Mouse (Mus musculus) liver, embryonic 15.5 days (tissue): Measurements from ENCODE around the gene Csf3r. TPM values are rescaled to one million over a fixed set of nuclear protein-coding genes. Genes with fewer than 3 reads are reported as not detected.
"Not testable (repeated sequence)": the region's sequence is repeated elsewhere in the genome, so short reads cannot be mapped to it uniquely, and the experiment has no call there.

Source experiments
- ATAC-seq: fragments of 200-750 bp; cut with Nextera tagmentation; 2 replicates; pipeline ENCODE4 v1.8.0; 2017; ENCODE audit warnings: moderate number of reproducible peaks, mild to moderate bottlenecking, moderate library complexity; ENCODE audit not compliant: insufficient read depth
- H3K27ac ChIP-seq: fragments of 300-500 bp; sonication (generic); replicated peaks from 2 replicates; pipeline ENCODE4 v1.5.1; 2015; ENCODE audit warnings: mild to moderate bottlenecking, inconsistent platforms
- H3K27me3 ChIP-seq: fragments of 300-500 bp; sonication (generic); 2 replicates; pipeline ENCODE4 v1.6.1; 2015; ENCODE audit warnings: mild to moderate bottlenecking, inconsistent platforms
- H3K36me3 ChIP-seq: fragments of 300-500 bp; sonication (generic); replicated peaks from 2 replicates; pipeline ENCODE4 v1.6.1; 2015; ENCODE audit warnings: moderate library complexity, mild to moderate bottlenecking, inconsistent platforms
- H3K4me1 ChIP-seq: fragments of 300-500 bp; sonication (generic); replicated peaks from 2 replicates; pipeline ENCODE4 v1.6.1; 2015; ENCODE audit warnings: inconsistent platforms
- H3K4me2 ChIP-seq: fragments of 300-500 bp; sonication (generic); 2 replicates; pipeline ENCODE4 v1.6.1; 2015; ENCODE audit warnings: moderate library complexity, mild to moderate bottlenecking, inconsistent platforms
- H3K4me3 ChIP-seq: fragments of 300-500 bp; sonication (generic); replicated peaks from 2 replicates; pipeline ENCODE4 v1.5.1; 2015; ENCODE audit warnings: mild to moderate bottlenecking, inconsistent platforms
- H3K9ac ChIP-seq: fragments of 300-500 bp; sonication (generic); 2 replicates; pipeline ENCODE4 v1.6.1; 2015; ENCODE audit warnings: moderate library complexity, mild to moderate bottlenecking, inconsistent platforms
- H3K9me3 ChIP-seq: fragments of 300-500 bp; sonication (generic); replicated peaks from 2 replicates; pipeline ENCODE4 v1.6.1; 2016; ENCODE audit warnings: inconsistent platforms
- WGBS: fragments of 180-500 bp; shearing (Covaris S2); methylation state at CpG from one replicate; pipeline ENCODE4 v1.1.7; 2015; ENCODE audit warnings: mixed read lengths; ENCODE audit not compliant: insufficient replicate concordance; 5-methylcytosine and 5-hydroxymethylcytosine counted together
- polyA plus RNA-seq: library from polyadenylated mRNA; unstranded; fragments of >200 nt; fragmentation: Nextera tagmentation; extraction: Ambion mirVana; gene quantifications from 2 replicates; pipeline ENCODE4 v1.2.1, GENCODE M21; 2015

The Csf3r gene
- polyA plus RNA-seq = 4.4 and 5.8 TPM in 2 replicates

DNA sequence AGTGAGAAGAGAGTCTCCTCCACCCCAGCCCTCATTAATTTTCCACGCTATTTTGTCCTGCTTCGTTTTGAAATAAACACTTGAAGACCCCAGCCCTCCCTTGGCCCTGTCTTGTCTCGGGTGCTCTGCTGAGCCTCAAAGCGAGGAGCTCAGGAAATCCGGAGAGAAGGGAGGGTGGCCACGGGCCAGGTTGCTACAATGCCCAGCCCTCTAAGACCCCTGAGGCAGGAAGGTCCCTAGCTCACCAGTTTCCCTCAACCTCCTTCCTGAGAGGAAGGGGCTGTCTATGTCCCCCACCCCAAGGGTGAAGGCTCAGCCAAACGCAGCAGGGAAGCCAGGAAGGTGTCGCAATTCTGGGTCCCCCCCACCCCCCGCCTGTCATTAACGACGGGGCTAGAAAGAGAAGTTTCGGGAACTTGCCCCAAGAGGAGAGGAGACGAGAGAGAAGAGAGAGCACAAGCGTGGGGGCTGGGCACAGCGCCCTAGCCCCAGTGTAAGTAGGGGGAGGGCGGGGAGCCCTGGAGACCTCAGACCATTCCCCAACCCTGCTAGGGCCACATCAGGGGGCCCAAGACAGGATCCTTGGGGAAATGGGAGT, at the start of gene Csf3r:
Gene Csf3r (plus strand): TSS at position 248 of the 598 bp plus-strand sequence.
- Histone ChIP-seq H3K36me3 (no peaks in the 10 kb centered on the region), H3K27me3 (peaks cover 6% of the 10 kb centered on the region; the same call in 1 of the 2 replicates), H3K4me1 (0 out of 2 replicates have a peak, but pooled peaks cover 12% of the 10 kb centered on the region), H3K27ac (peak within 1 kb of the TSS; percentile 51; the same call in 1 of the 2 replicates), H3K9me3 (no peaks in the 10 kb centered on the region), H3K4me3 (peak within 1 kb of the TSS; percentile 37), H3K9ac (no peak within 1 kb of the TSS), H3K4me2 (peak within 1 kb of the TSS; percentile 23)
- peak; percentile 28; the same call in 1 of the 2 replicates for ATAC-seq
- 14% methylated on average over 15 of the region's 16 CpGs for WGBS

DNA sequence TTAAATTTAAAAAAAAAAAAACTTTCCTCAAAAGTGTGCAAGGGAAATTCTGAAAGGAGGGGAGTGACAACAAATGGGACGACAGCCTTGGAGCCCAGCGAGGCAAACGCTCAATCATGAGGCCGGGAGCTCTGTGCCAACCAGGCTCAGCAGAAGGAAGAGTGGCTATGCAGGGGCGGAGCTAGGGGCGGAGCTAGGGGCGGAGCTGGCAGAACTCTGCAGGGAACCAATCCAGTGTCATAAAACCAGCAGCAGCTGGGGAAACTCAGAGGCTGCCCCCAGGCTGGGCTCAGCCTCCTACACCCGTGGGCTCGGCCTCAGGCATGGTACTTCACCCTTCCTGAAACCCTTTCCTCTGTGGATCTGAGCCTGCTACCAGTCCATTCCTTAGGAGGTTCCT, 46.6 kb upstream of the Csf3r start:
- H3K9me3 ChIP-seq = no peaks in the 10 kb centered on the region
- no peak overlapping the region for H3K27ac ChIP-seq
- H3K4me1 ChIP-seq = no peaks in the 10 kb centered on the region
- H3K27me3 ChIP-seq = no peaks in the 10 kb centered on the region
- no peak overlapping the region for H3K4me2 ChIP-seq
- H3K9ac ChIP-seq = no peak overlapping the region
- 38% methylated on average over 9 of the region's 9 CpGs for WGBS
- H3K4me3 ChIP-seq = no peak overlapping the region
- H3K36me3 ChIP-seq = no peaks in the 10 kb centered on the region
- no peak for ATAC-seq

DNA sequence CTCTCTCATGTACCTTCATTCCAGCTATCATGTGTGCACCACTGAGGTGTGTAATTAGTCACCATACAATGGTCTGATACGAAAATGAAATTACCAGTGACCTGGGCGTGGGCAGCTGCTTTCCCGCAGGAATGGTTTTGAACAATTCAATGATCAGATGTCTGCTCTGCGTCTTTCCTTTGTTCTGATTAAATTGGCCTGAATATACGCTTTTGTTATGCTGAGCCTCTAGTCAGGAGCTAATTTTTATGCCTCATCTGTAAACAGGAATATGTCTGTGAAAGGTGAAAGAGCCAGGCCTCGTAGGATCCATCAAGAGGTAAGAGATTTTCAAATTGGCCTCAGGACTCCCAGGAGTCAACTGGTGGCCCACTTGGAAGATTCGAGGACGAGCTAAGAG, 41.1 kb upstream of the Csf3r start:
- no peak for ATAC-seq
- no peaks in the 10 kb centered on the region for H3K4me1 ChIP-seq
- H3K4me3 ChIP-seq = no peak overlapping the region
- H3K4me2 ChIP-seq = no peak overlapping the region
- no peaks in the 10 kb centered on the region for H3K27me3 ChIP-seq
- no peak overlapping the region for H3K9ac ChIP-seq
- H3K27ac ChIP-seq = no peak overlapping the region
- 62% methylated on average over 8 of the region's 8 CpGs for WGBS
- no peaks in the 10 kb centered on the region for H3K9me3 ChIP-seq
- no peaks in the 10 kb centered on the region for H3K36me3 ChIP-seq

DNA sequence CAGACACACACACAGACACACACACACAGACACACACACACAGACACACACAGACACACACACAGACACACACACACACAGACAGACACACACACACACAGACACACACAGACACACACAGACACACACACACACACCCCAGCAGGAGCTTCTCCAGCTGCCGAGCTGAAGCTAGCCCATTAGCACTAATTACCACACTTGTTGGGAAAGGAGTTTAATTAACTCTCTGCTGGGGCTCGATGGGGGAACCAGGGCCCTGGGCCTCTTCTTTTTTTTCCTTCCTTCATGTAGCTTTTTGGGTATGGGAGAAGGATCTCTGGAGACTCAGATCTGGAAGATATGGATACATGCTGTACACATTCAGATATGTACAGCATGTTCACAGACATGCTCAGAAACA, 38.6 kb upstream of the Csf3r start:
- H3K4me1 ChIP-seq, H3K36me3 ChIP-seq: not testable (repeated sequence)
- WGBS = 44% methylated on average over 2 of the region's 2 CpGs

DNA sequence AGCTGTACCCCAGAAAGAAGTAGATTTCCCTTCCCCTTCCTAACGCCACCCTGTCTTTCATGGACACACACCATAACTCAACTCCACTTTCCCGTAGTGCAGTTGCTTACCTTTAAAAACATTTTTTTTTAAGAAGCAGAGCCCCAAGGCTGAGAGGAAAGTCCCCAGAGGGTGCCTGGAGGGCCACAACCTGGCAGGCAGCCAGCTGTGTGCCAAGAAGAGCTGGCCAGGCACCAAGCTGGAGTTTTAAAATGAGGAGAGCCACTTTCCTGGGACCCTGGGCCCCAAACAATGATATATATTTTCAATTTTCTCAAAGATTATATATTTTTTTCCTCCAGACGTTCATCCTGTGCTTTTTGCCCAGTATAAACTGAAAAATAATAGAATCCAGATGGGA, 37.3 kb upstream of the Csf3r start:
- Histone ChIP-seq H3K27ac (no peak overlapping the region), H3K4me1 (no peaks in the 10 kb centered on the region), H3K27me3 (0 out of 2 replicates have a peak, but pooled peaks cover 3% of the 10 kb centered on the region), H3K36me3 (no peaks in the 10 kb centered on the region), H3K4me3 (no peak overlapping the region), H3K9ac (no peak overlapping the region), H3K4me2 (no peak overlapping the region), H3K9me3 (no peaks in the 10 kb centered on the region)
- 44% methylated on average over 3 of the region's 3 CpGs for WGBS
- ATAC-seq = no peak

More for the DNA sequence above, 38.6 kb upstream of the Csf3r start:
- not testable (repeated sequence) for H3K27ac ChIP-seq, H3K27me3 ChIP-seq, H3K9ac ChIP-seq, H3K4me2 ChIP-seq, H3K9me3 ChIP-seq, ATAC-seq, H3K4me3 ChIP-seq

DNA sequence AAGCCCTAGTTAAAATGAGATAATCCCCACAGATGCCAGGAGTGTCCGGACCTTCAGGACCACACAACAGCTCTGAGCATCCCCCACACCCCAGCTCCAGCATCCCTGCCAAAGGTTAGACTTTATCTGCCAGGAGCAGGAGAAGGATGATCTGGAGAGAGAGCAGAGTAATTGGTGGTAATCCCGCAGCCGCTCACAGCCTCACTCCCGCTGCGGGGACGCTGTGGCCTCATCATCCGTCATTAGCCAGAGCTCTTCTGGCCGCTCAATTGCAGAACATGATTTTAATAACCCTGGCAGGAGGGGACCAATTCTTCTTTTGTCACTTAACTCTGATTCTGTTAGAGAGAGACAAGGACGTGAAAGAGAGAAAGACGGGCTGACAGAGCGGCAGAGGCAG, 35.3 kb upstream of the Csf3r start:
- 59% methylated on average over 11 of the region's 11 CpGs for WGBS
- 0 out of 2 replicates have a peak, but pooled peaks cover 3% of the 10 kb centered on the region for H3K27me3 ChIP-seq
- no peak overlapping the region for H3K9ac ChIP-seq
- H3K36me3 ChIP-seq = no peaks in the 10 kb centered on the region
- H3K9me3 ChIP-seq = no peaks in the 10 kb centered on the region
- no peak overlapping the region for H3K27ac ChIP-seq
- H3K4me3 ChIP-seq = no peak overlapping the region
- H3K4me1 ChIP-seq = no peaks in the 10 kb centered on the region
- no peak for ATAC-seq
- H3K4me2 ChIP-seq = no peak overlapping the region

DNA sequence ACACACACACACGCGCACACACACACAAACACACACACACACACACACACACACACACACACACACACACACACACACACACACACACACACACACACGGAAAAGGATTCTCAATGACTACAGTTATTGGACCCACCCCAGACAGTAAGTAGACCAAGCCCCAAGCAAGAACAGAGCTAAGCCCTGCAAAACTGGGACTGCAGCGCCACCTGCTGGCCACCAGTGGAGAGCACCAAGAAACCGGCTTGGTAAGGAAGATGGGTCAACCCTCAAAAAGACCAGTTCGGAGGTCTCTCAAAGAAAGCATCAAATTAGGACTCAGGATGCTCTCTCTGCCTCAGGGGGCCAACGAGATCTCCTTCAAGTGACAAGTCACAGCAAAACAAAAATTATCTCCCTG, 34.2 kb upstream of the Csf3r start:
- no peak for ATAC-seq
- Histone ChIP-seq H3K4me3 (no peak overlapping the region), H3K4me2 (no peak overlapping the region), H3K27me3 (0 out of 2 replicates have a peak, but pooled peaks cover 3% of the 10 kb centered on the region), H3K4me1 (no peaks in the 10 kb centered on the region), H3K9me3 (no peaks in the 10 kb centered on the region), H3K36me3 (no peaks in the 10 kb centered on the region), H3K27ac (no peak overlapping the region), H3K9ac (no peak overlapping the region)
- 19% methylated on average over 7 of the region's 7 CpGs for WGBS

DNA sequence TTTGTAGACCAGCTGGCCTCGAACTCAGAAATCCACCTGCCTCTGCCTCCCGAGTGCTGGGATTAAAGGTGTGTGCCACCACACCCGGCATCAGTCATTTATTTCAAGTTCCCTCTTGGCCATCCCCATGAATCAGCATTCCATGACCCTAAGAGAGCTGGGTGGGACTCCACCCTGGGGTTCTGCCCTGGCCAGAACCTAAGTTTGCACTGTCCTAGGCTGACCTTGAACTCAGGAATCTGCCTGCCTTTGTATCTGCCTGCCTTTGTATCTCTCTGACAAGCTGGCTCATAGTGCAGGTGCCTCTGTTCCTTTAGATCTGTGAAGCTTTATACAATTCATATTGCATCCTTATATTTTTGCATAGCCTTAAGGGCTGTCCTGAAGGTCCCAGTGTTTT, 32.1 kb upstream of the Csf3r start:
- 0 out of 2 replicates have a peak, but pooled peaks cover 3% of the 10 kb centered on the region for H3K27me3 ChIP-seq
- no peak overlapping the region for H3K4me3 ChIP-seq
- peaks cover 2% of the 10 kb centered on the region; the same call in 1 of the 2 replicates for H3K9me3 ChIP-seq
- H3K27ac ChIP-seq = no peak overlapping the region
- ATAC-seq = no peak
- 48% methylated on average over 3 of the region's 3 CpGs for WGBS
- H3K4me1 ChIP-seq = no peaks in the 10 kb centered on the region
- H3K4me2 ChIP-seq = no peak overlapping the region
- no peaks in the 10 kb centered on the region for H3K36me3 ChIP-seq
- H3K9ac ChIP-seq = no peak overlapping the region

DNA sequence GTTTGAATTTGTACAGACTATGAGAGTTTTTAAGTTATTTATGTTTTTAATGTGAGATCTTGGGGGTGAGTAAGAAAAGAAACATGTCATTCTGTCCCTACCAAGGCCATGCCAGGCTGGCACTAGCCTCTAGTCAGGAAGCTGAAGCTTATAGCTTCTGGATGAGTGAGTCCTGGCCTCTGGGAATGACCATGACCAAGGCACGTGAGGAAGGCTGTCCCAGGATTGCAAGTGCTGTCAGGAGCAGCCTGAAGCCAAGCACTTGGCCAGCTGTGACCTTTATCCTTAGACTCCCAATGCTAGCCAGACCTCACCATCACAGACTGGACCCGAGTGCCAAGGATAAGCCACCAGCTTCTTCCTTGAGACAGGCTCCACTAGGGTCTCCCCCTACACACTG, 31.4 kb upstream of the Csf3r start:
- no peak overlapping the region for H3K4me2 ChIP-seq
- H3K4me1 ChIP-seq = no peaks in the 10 kb centered on the region
- no peaks in the 10 kb centered on the region for H3K36me3 ChIP-seq
- ATAC-seq = no peak
- WGBS = 31% methylated on average over 2 of the region's 2 CpGs
- H3K27ac ChIP-seq = no peak overlapping the region
- 0 out of 2 replicates have a peak, but pooled peaks cover 3% of the 10 kb centered on the region for H3K27me3 ChIP-seq
- H3K9ac ChIP-seq = no peak overlapping the region
- H3K9me3 ChIP-seq = peaks cover 4% of the 10 kb centered on the region; the same call in 1 of the 2 replicates
- H3K4me3 ChIP-seq = no peak overlapping the region

DNA sequence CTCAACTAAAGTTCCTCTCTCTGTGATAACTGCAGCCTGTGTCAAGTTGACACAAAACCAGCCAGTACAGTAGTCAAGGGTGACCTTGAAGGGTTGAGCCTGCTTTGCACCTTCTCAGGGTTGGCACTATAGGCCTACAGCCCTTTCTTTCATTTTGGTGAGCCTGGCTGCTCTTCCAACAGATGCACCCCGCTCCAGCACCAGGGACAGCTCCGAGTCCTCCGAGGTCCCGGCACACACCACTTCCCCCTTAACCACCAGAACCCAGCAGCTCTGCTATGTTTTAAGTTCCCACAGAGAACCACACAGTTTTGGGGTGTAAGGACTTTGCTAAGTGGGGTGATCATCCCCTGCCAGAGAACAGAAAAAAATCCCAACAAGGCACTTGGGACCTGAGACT, 27.8 kb upstream of the Csf3r start:
- no peak for ATAC-seq
- no peaks in the 10 kb centered on the region for H3K36me3 ChIP-seq
- H3K27ac ChIP-seq = no peak overlapping the region
- no peak overlapping the region for H3K9ac ChIP-seq
- no peaks in the 10 kb centered on the region for H3K4me1 ChIP-seq
- H3K4me3 ChIP-seq = no peak overlapping the region
- H3K27me3 ChIP-seq = no peaks in the 10 kb centered on the region
- WGBS = 3% methylated on average over 4 of the region's 4 CpGs
- peaks cover 4% of the 10 kb centered on the region; the same call in 1 of the 2 replicates for H3K9me3 ChIP-seq
- H3K4me2 ChIP-seq = no peak overlapping the region

DNA sequence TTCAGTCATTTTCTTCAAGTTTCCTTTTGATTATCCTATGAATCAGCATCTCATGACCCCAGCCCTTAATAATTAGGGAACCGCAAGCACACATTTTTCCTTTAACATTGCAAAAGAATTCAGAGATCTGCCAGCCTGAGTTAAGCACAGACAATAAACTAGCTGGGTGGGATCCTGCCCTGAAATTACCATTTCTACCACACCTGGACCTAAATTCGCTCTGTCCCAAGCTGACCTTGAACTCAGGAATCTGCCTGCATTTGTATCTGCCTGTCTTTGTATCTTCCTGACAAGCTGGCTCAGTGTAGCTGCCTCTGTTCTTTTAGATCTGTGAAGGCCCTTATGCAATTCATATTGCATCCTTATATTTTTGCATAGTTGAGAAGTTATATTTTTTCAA, 26.5 kb upstream of the Csf3r start:
- H3K9ac ChIP-seq = no peak overlapping the region
- H3K9me3 ChIP-seq = peaks cover 4% of the 10 kb centered on the region; the same call in 1 of the 2 replicates
- no peak for ATAC-seq
- no peaks in the 10 kb centered on the region for H3K36me3 ChIP-seq
- H3K4me1 ChIP-seq = no peaks in the 10 kb centered on the region
- H3K4me3 ChIP-seq = no peak overlapping the region
- no peak overlapping the region for H3K4me2 ChIP-seq
- H3K27ac ChIP-seq = no peak overlapping the region
- WGBS = 67% methylated on average over 2 of the region's 2 CpGs
- H3K27me3 ChIP-seq = no peaks in the 10 kb centered on the region
